Mouse (Mus musculus): ENCODE results near the gene H2-T23.

DNA sequence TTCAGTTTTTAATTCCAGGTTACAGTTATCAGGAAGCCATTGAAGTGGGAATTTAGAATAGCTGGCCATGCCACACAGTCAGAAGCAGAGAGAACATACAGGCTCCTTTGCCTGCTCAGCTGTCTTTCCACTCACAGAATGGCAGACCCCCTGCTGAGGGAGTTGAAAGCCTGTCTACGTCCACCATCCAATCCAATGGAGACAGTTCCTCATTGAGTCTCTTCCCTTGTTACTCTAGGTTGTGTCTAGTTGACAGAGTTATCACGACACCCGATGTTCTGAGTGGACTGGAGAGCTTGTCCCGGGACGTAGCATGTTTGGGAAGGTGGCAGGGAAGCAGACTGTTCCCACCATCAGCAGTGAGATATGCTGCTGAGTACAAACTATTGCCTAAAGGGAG is 7.5 kb downstream of the H2-T23 start:
- no peak for TF ChIP-seq CTCF (conservative IDR thresholded peaks at IDR 0.05; ENCODE audit: insufficient read depth, insufficient read length, low read depth, low read length)
- no peak for TF ChIP-seq POLR2A (IDR thresholded peaks at IDR 0.05; ENCODE audit: low read depth, low read length)
